Mouse (Mus musculus): ENCODE results near the gene Fam71e2.

The Fam71e2 gene

GRCm38 (mm10) chr7:4777851-4778637 is 6.9 kb upstream of the Fam71e2 start:
- DNase-seq (ENCODE audit: low read depth, low spot score) = no peak

- DNase-seq (ENCODE audit: low read depth, low spot score) = peak; percentile 82
Measured at GRCm38 (mm10) chr7:4776861-4777830, 6.0 kb upstream of the Fam71e2 start.

GRCm38 (mm10) chr7:4776131-4776530 is 5.0 kb upstream of the Fam71e2 start:
- DNase-seq (ENCODE audit: low read depth, low spot score) = no peak

GRCm38 (mm10) chr7:4764946-4765710 is 6.0 kb downstream of the Fam71e2 start:
- DNase-seq (ENCODE audit: low read depth, low spot score) = no peak

GRCm38 (mm10) chr7:4759670-4760069 is 11.4 kb downstream of the Fam71e2 start:
- DNase-seq (ENCODE audit: low read depth, low spot score) = no peak

- peak; percentile 97 for DNase-seq (ENCODE audit: low read depth, low spot score)
Measured at GRCm38 (mm10) chr7:4752821-4753570, 18.1 kb downstream of the Fam71e2 start, which contains the start of gene Cox6b2. Gene Cox6b2 (minus strand): TSS chr7:4753094.

- DNase-seq (ENCODE audit: low read depth, low spot score) = peak; percentile 97
Measured at GRCm38 (mm10) chr7:4751971-4752820, 18.9 kb downstream of the Fam71e2 start.

GRCm38 (mm10) chr7:4749169-4749568 is 21.9 kb downstream of the Fam71e2 start:
- DNase-seq (ENCODE audit: low read depth, low spot score) = no peak

DNA sequence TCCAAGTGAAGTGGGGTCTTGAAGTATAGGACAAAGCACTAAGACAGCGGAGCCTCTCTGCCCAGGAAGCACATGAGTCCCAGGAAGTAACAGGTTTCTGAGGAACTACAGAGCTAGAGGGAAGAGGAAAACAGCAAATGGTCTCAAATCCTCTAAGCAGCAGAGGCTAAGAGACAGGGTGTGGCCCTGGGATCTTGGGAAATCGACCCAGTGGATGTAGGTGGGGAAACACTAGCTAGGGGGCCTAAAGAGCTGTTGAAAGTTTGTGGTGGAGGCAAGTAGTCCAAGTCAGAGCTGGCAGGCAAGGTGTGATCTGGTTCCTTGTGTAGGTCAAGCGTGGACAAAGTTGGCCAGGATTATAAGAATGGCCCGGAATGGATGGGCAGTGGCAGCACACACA is 22.8 kb downstream of the Fam71e2 start:
- DNase-seq (ENCODE audit: low read depth, low spot score) = peak; percentile 72

- DNase-seq (ENCODE audit: low read depth, low spot score) = no peak
Measured at GRCm38 (mm10) chr7:4747156-4747899, 23.8 kb downstream of the Fam71e2 start.

DNA sequence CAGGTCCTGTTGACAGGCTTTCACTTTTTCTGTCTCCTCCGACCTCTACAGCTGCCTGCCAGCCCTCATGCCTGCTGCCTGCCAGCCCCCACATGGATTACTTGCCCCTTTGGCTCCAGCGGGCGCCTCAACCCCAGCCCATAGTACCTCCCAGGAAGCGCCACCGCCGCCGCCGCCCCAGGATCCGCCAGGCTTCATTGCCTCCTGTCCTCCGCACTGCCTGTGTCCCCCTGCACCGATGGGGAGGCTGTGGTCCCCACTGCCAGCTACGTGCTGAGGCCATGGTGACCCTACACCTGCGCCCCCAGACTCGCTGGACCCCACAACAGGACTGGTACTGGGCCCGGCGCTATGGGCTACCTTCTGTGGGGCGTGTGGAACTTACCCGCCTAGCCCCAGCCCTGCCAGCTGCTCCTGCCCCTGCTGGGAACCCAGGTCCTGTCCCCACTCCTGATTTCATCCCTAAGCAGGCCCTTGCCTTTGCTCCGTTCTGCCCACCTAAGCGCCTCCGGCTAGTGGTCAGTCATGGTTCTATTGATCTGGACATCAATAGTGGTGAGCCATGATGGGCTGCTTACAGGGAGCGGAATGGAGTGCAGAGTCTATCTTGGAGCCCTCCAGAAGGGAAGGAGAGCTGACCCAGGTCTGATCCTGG is 24.6 kb downstream of the Fam71e2 start:
- no peak for DNase-seq (ENCODE audit: low read depth, low spot score)

- no peak for DNase-seq (ENCODE audit: low read depth, low spot score)
Measured at GRCm38 (mm10) chr7:4744886-4745285, 26.2 kb downstream of the Fam71e2 start.

DNA sequence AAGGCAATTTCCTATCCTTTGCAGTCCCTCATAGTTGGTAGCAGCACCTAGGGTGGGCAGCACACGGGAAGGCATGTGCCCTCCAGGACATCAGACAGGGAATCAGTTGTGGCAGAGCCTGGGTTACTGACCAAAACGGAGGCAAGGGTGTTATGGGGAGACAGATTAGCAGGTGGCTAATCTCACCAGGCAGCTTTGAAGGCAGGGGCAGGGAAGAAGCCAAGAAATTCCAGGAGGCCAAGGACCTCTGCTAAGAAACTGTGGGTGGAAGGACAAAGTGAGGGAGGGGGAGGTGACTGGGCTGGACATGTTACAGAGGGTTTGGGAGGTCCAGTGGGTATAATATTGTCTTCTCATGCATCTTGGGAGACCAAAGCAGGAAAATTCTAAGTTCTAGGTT is 27.7 kb downstream of the Fam71e2 start:
- DNase-seq (ENCODE audit: low read depth, low spot score) = no peak

DNA sequence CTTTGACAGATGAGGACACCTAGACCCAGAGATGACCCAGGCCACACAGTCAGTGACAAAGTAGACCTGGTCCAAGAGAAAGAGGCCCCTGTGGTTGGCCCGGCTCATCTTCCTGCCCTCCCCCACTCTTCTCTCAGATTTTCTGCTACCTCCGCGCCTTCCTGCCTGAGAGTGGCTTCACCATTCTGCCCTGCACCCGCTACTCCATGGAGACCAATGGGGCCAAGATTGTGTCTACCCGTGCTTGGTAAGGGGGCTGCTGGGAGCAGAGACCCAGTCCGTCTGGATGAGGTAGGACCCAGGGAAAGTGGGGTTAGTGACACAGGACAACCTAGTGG is 28.7 kb downstream of the Fam71e2 start:
- DNase-seq (ENCODE audit: low read depth, low spot score) = no peak

DNA sequence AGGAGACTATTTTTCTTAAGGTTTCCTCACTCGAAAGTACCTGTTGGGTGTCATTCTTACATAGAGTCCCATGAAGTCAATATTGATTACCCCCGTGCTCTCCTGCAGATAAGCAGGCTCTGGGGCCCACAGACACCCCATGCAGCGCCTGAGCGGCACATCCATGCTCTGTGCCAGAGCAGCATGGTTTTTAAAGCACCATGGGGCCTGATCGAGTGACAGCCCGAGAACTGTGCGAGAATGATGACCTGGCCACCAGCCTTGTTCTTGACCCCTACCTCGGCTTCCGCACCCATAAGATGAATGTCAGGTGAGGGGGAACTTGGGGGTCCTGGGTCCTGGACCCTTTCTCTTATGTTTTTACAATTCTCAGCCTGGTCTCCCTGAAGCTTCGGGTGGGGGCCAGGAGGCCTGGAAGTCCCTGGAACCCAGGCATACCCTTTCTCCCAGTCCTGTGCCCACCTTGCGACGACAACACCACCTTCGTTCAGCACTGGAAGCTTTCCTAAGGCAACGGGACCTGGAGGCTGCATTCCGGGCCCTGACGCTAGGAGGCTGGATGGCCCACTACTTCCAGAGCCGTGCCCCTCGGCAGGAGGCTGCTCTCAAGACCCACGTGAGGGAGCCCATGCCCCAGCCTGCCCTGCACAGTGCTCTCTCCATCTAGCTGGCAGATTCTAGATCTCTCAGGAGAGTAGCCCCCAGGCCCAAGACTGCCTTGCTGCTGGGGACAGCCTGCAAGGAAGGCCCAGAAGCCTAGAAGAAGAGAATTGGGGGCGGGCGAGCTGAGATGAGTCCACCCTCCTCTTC is 29.2 kb downstream of the Fam71e2 start:
- no peak for DNase-seq (ENCODE audit: low read depth, low spot score)

DNA sequence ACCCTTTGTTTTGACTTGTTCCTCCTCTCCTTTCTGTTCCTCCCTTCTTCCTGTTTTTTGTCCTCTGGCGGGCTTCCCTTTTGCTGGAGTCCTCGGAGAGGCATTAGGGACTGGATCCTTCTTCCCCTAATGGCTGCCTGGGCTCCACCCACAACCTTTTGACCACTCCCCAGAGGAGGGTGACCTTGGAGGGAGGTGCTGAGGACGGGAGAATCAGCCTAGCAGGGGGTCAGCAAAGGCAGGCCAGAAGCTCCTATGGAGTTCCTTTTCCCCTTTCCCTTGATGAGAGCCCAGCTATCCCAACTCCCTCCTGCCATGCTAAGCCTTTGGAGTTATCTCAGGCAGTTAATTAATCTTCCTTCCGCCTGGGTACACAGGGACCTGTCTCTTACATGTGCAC is 30.0 kb downstream of the Fam71e2 start:
- DNase-seq (ENCODE audit: low read depth, low spot score) = peak; percentile 90

GRCm38 (mm10) chr7:4740309-4740727 is 30.8 kb downstream of the Fam71e2 start:
- DNase-seq (ENCODE audit: low read depth, low spot score) = no peak
